Mouse (Mus musculus) naive thymus-derived CD4-positive, alpha-beta T cell, adult 2 months (primary cell): ENCODE results near the gene Klf8.
"Not testable (repeated sequence)": the region's sequence is repeated elsewhere in the genome, so short reads cannot be mapped to it uniquely, and the experiment has no call there.

Source experiments
- DNase-seq: peaks from one replicate; pipeline ENCODE4 v3.0.0-alpha.2; 2011; ENCODE audit warnings: low read depth

Gene Klf8

GRCm38 (mm10) chrX:153237304-153237919, at the start of gene Klf8:
Gene Klf8 (plus strand): TSS chrX:153237466.
- no peak for DNase-seq

GRCm38 (mm10) chrX:153199185-153199584, 38.1 kb upstream of the Klf8 start:
- peak; percentile 15 for DNase-seq

GRCm38 (mm10) chrX:153211101-153211500, 26.2 kb upstream of the Klf8 start:
- no peak for DNase-seq

- DNase-seq: no peak
Observed at GRCm38 (mm10) chrX:153231240-153231639, 6.0 kb upstream of the Klf8 start.

- no peak for DNase-seq
Observed at GRCm38 (mm10) chrX:153233255-153233654, 4.0 kb upstream of the Klf8 start.

GRCm38 (mm10) chrX:153237920-153238504, 746 bp downstream of the Klf8 start:
- DNase-seq: peak; percentile 1

- no peak for DNase-seq
Observed at GRCm38 (mm10) chrX:153254256-153254655, 17.0 kb downstream of the Klf8 start.

- no peak for DNase-seq
Observed at GRCm38 (mm10) chrX:153255504-153255903, 18.2 kb downstream of the Klf8 start.

- no peak for DNase-seq
Observed at GRCm38 (mm10) chrX:153282185-153282584, 44.9 kb downstream of the Klf8 start.

- DNase-seq: no peak
Observed at GRCm38 (mm10) chrX:153311356-153311755, 74.1 kb downstream of the Klf8 start.

- DNase-seq: no peak
Observed at GRCm38 (mm10) chrX:153323105-153323504, 85.8 kb downstream of the Klf8 start.

GRCm38 (mm10) chrX:153334140-153334539, 96.9 kb downstream of the Klf8 start:
- DNase-seq: not testable (repeated sequence)

- peak; percentile 66 for DNase-seq
Observed at GRCm38 (mm10) chrX:153359331-153360215, 122.3 kb downstream of the Klf8 start.

GRCm38 (mm10) chrX:153360216-153360590, 122.9 kb downstream of the Klf8 start:
- DNase-seq: peak; percentile 16

- DNase-seq: no peak
Observed at GRCm38 (mm10) chrX:153360666-153361269, 123.5 kb downstream of the Klf8 start.

GRCm38 (mm10) chrX:153366754-153367153, 129.5 kb downstream of the Klf8 start:
- DNase-seq: peak; percentile 65

GRCm38 (mm10) chrX:153369780-153370179, 132.5 kb downstream of the Klf8 start:
- peak; percentile 58 for DNase-seq

- DNase-seq: peak; percentile 75
Observed at GRCm38 (mm10) chrX:153375105-153375504, 137.8 kb downstream of the Klf8 start.

GRCm38 (mm10) chrX:153381753-153382152, 144.5 kb downstream of the Klf8 start:
- peak; percentile 27 for DNase-seq

- DNase-seq: no peak
Observed at GRCm38 (mm10) chrX:153389291-153389690, 152.0 kb downstream of the Klf8 start.

- DNase-seq: no peak
Observed at GRCm38 (mm10) chrX:153417067-153417466, 179.8 kb downstream of the Klf8 start.

GRCm38 (mm10) chrX:153433659-153434293, 196.5 kb downstream of the Klf8 start:
- DNase-seq: no peak
